Mouse (Mus musculus): ENCODE results near the gene Dapk1.

The Dapk1 gene

GRCm38 (mm10) chr13:60616036-60616435, 14.3 kb downstream of the Dapk1 start:
- DNase-seq (ENCODE audit: low read depth): no peak

GRCm38 (mm10) chr13:60618287-60618686, 16.5 kb downstream of the Dapk1 start:
- DNase-seq (ENCODE audit: low read depth): no peak

- no peak for DNase-seq (ENCODE audit: low read depth)
These were observed 18.0 kb downstream of the Dapk1 start for GRCm38 (mm10) chr13:60619723-60620122.

- no peak for DNase-seq (ENCODE audit: low read depth)
These were observed 19.7 kb downstream of the Dapk1 start for GRCm38 (mm10) chr13:60621411-60621965.

GRCm38 (mm10) chr13:60625581-60625980, 23.8 kb downstream of the Dapk1 start:
- no peak for DNase-seq (ENCODE audit: low read depth)

- no peak for DNase-seq (ENCODE audit: low read depth)
These were observed 26.3 kb downstream of the Dapk1 start for GRCm38 (mm10) chr13:60627843-60628656.

- no peak for DNase-seq (ENCODE audit: low read depth)
These were observed 26.9 kb downstream of the Dapk1 start for GRCm38 (mm10) chr13:60628657-60628950.

- no peak for DNase-seq (ENCODE audit: low read depth)
These were observed 27.7 kb downstream of the Dapk1 start for GRCm38 (mm10) chr13:60629419-60629818.

GRCm38 (mm10) chr13:60633945-60634344, 32.2 kb downstream of the Dapk1 start:
- no peak for DNase-seq (ENCODE audit: low read depth)

GRCm38 (mm10) chr13:60635636-60636035, 33.9 kb downstream of the Dapk1 start:
- no peak for DNase-seq (ENCODE audit: low read depth)

- DNase-seq (ENCODE audit: low read depth): no peak
These were observed 37.8 kb downstream of the Dapk1 start for GRCm38 (mm10) chr13:60639482-60640055.

- DNase-seq (ENCODE audit: low read depth): no peak
These were observed 38.7 kb downstream of the Dapk1 start for GRCm38 (mm10) chr13:60640420-60640819.

GRCm38 (mm10) chr13:60644457-60644889, 42.7 kb downstream of the Dapk1 start:
- peak; percentile 31 for DNase-seq (ENCODE audit: low read depth)

GRCm38 (mm10) chr13:60646791-60647190, 45.0 kb downstream of the Dapk1 start:
- DNase-seq (ENCODE audit: low read depth): no peak

- no peak for DNase-seq (ENCODE audit: low read depth)
These were observed 46.6 kb downstream of the Dapk1 start for GRCm38 (mm10) chr13:60648350-60648749.

- no peak for DNase-seq (ENCODE audit: low read depth)
These were observed 48.3 kb downstream of the Dapk1 start for GRCm38 (mm10) chr13:60650000-60650399.

GRCm38 (mm10) chr13:60654017-60654565, 52.3 kb downstream of the Dapk1 start:
- DNase-seq (ENCODE audit: low read depth): no peak

- DNase-seq (ENCODE audit: low read depth): no peak
These were observed 53.5 kb downstream of the Dapk1 start for GRCm38 (mm10) chr13:60655246-60655645.

GRCm38 (mm10) chr13:60659600-60659999, 57.9 kb downstream of the Dapk1 start:
- no peak for DNase-seq (ENCODE audit: low read depth)

GRCm38 (mm10) chr13:60660056-60660455, 58.3 kb downstream of the Dapk1 start:
- DNase-seq (ENCODE audit: low read depth): no peak

- no peak for DNase-seq (ENCODE audit: low read depth)
These were observed 59.0 kb downstream of the Dapk1 start for GRCm38 (mm10) chr13:60660711-60661261.

- no peak for DNase-seq (ENCODE audit: low read depth)
These were observed 60.9 kb downstream of the Dapk1 start for GRCm38 (mm10) chr13:60662493-60663177.
